Mouse (Mus musculus) v-Abl transformed pro-B cells (cell line): Measurements from ENCODE around the gene Nudt3.

Source experiments
- in situ Hi-C, 2 experiments: fragments of 400-800 bp; cut with MboI; formaldehyde crosslinking; loops; one replicate each; pipeline ENCODE4 v1.15.1; 2025; ENCODE audit not compliant: unreplicated experiment in 2 of 2

Nudt3 gene

DNA sequence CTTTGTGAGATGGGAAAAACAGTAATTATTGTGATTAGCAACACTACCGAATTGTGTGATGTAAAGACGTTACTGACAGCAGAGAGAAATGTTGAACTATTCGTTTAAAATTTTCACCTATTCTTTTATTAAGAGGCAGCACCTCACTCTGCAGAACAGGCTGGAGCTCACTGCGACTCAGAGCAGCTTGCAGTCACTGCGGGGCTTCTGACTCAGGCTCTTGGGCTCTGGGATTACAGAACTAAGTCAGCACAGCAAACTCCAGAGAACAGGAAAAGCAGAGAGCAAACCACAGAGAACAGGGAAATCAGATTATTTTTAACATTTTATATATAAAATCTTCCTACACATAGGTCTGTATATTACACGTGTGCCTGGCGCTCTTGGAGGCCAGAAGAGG, 13.7 kb downstream of the Nudt3 start:
- in situ Hi-C loops = no loop called here

DNA sequence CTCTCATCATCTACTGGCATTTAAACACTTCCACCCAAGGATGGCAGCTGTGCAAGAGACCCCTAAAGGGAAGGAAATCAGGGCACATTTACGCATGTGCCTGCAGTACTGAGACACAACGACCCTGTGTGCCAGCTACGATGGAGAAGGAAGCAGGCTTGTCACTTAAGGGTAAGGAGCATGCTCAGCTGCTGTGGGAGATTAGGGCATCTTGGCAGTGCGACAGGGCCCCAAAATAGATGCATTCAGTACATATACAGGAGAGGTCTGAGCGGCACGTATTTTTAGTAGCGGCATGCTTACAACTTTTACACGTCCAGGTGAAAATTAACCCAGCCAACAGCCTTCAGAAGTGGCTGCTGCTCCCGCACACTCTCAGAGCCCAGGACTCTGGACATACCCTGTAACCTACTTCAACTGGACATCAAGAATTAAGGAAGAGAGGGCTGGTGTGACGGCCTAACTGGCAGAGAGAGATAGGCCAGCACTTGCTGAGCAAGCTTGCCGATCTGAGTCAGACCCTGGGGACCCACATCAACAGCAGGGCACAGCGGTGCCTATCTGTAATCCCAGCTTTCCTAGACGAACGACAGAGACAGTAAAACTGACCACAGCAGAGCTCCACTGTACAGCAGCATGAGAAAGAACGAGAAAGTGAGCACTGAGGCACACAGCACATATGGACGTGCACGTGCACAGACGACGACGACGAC, 19.6 kb downstream of the Nudt3 start:
- in situ Hi-C loops = no loop called here

DNA sequence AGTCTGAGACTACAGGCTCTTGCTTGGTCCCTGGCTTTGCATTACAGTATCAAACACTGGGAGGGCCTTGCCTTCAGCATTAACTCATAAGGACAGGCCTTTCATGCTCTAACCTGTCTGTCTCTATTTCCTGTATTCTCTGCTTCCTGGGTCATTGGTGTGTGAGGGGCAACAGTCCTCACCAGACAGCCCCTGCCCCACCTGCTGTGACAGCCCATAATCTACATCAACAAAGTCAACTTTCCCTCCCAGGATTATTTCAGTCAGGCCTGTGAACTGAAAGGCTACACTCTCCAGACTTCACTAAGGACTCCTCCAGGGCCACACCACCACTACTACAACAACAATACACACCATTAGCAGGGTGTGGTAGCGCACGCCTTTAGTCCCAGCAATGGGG, 20.3 kb downstream of the Nudt3 start:
- in situ Hi-C loops = no loop called here

DNA sequence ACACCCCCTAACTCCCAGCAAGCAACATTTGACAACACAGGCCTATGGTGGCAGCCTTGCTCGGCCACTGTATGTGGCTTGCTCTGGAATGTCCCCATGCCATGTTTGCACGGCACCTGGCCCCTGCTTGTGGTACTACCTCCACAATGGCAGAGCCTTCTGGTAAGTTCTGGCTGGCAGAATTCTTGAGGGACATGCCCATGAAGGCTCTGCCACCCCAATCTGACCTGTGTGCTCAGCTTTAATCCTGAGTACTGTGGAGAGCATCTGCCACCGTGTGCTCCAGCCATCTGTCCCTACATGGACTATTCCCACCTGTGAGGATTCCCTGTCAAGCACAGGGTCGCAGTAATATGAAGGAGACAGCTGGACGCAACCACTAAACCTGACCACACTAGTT, 22.4 kb downstream of the Nudt3 start:
- in situ Hi-C loops = no loop called here

DNA sequence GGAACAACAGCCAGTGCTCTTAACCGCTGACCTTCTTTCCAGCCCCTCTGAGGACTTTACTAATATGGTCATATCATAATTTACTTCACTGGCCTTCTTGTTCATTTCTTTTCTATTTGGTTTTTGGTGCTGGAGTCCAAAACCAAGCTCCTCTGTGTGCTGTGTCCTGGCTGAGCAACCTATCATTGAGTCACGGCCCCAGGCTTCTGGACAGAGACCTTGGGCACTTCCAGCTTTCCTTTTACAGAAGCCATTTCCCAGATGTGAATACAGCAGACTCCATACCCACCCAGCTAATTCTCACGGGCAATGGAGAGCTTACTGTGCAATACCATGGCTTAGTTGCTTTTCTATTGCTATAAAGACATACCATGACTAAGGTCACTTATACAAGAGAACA, 23.0 kb downstream of the Nudt3 start:
- in situ Hi-C loops = no loop called here

DNA sequence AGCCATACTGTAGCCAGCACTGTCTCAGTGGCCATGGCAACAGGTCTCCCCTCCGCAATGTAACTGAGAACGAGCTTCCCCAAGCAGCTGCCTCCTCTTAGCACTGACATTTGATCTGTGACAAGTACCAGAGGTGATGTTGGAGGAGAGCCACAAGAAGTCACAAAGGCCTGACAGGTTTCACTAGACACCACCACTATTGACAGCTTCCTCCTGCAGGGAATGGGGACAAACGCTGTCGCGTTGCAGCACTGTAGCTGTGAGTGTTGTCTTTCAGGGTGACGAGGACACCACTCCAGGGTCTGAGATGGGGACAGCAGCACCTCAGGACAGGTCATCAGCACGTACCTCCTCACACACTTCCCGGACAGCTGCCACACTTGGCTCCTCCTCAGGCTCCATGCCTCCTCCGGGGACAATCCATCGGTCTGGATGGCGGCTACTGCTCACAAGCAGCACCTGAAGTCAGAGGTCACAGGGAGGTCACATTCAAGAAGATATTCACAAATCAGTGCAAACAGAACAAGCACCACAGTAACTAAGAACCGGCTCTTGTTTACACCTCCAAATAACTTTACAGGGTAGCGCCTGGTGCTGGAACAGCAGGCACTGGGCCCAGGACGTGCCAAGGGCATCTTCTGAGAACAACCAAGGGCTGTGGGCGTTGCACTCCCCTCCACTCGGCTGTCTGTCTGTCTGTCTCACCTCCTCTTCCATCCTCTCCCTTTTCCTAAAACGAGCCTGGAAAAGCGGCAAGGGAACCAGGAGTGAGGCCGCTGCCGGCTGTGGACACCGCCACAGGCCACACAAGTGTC, 26.7 kb downstream of the Nudt3 start:
- in situ Hi-C loops = no loop called here

DNA sequence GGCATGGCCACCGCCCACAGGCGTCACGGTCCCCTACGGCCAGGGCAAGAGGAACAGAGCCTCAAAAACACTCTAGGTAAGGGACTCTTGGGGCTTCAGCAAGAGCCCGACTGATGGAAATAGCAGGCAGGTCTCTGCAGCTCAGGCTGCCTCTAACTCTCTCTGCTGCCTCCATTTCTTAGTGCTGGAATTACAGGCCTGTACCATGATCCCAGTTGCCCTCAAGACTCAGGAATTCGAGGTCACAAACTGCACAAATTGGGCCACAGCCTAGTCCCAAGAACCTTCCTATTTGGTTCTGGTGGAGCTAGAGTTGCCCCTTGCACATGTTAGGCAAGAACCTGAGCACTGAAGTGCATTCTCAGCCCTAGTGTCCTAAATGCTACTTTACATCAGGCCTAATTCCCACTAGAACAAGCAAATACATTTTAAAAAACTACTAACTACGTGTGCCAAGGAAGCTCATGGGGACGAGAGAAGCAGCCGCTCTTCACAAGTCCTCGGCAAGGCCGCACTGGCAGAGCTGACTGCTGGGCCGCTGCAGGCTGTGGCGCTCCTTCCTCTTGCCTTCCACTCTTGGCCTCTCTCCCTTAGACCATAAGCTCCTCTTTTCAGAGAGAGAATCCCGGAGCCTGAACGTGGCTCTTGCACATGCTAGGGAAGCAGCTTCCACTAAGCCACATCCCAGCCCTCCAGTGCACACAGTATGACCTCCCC, 27.5 kb downstream of the Nudt3 start:
- in situ Hi-C loops = no loop called here

DNA sequence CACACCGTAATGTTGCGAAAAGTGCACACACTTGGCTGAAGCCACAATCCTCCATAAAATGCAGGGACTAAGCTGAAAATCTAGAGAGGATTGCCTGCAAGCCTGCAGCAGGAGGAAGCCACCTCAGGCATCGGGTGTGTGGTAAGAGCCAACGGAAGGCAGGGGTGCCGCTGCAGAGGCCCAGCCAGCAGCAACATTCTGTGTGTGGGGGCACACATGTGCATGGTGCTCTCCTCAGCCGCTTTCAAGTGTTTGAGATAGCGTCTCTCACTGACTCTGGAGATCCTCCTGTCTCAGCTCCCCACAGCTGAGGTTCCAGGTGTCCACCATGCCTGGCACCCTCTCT, 30.8 kb downstream of the Nudt3 start:
- in situ Hi-C loops = no loop called here

DNA sequence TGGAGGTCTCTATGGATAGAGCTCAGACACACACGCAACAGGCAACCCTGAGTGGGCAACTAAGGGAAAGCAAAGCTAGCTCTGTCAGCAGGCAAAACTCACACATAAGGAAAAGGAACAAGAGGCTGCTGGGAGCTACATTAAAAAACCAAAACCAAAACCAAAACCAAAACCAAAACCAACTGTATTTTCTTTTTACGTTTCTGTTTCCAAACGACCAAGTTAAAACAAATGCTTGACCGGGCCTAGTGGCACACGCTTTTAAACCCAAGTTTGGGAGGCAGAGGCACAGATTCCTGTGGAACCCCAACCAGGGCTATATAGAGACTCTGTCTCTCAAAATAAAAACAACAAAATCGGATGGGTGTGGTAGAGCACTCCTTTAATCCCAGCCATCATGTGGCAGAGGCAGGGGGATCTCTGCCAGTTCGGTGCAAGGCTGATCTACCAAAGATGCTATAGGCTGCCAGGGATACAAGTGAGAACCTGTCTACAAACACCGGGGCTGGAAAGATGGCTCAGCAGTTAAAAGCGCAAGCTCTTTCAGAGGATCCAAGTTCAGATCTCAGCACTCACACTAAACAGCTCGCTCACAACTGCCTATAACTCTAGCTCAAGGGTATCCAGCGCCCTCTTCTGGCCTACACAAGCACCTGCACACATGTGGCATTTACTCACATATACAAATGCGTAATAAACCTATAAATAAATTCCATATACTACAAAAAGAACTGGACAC, 31.3 kb downstream of the Nudt3 start:
- in situ Hi-C loops = no loop called here

DNA sequence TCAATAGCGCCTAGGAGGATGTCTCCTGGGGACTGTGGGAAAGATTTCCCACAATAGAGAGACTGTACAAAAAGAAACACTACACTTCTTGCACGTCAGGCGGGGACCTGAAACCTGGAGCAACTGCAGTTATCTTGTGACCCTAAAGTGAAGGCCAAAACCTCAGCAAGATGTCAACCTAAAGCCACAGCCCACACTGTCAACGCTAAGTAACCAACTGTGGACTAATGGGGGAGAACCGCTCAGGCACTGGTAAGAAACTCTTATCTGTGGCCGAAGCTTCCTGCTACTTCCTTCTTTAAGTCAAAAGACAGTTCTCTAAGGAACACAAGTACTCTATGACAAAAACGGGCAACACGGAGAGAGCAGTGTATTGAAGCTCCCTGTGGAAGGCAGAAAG, 35.1 kb downstream of the Nudt3 start:
- in situ Hi-C loops = no loop called here

DNA sequence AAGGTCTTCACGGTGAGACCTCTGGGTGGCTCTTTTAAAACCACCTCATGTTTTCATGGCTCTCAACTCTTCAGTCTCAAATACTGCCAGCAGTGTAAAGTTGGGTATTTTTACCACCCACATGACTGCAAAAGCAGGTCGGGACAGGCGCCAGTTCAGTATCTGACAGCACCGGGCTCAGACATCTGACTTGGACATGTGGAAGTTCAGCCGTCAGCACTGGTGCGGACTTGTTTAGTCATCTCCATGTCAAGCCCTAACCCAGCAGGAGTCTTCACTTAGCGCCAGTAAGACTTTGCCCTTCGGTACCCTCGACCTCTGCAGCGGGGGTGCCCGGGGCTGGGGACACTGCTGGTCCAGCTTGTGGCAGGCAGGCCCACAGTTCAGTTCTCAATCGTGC, 36.0 kb downstream of the Nudt3 start:
- in situ Hi-C loops = no loop called here

DNA sequence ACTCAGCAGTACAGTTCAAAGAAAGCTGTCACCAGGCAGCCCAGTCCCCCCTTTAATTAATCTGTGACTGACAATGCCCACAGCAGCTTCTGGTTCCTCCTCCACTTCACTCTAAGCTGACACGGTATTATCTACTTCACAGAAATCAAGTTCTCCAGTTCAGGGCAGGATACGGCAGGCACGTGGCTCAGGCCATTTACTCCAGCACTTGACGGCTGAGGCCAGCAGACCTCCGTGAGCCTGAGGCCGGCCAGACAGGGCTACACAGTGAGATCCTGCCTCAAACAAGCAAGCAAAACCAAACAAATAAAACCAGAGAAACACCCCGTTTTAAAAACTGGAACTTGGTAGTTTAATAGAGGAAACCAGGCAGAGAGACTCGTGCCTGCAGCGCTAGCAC, 36.6 kb downstream of the Nudt3 start:
- in situ Hi-C loops = no loop called here

DNA sequence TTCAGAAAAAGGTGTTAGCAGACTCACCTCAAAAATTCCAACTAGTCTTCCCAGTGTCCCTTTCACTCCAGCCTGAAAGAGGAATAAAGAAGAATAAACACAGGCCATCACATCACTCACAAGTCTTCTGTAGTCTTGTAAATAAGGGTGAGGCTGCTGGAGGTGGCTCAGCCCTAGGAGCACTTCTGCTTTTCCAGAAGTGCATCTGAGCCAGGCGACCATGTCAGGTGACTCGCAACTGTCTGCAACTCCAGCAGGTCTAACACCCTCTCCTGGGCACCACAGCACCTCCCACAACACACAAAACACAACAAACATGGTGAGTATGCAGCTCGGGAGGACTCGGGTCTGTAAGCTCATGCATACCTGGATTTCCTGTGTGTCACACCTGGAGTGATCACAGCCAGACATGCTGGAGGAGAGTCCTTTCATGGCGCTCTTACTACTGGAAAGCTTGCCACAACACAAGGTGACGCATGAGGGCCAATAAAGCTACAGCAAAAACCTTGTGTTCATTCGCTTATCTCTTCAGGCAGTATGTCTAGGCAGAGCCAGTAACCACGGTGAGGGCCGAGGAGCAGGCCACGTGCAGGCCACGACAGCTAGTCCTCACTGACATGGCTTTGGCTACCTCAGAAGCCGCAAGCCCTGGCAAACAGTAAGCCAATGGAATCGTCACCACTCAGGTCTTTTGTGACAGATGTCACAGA, 40.0 kb downstream of the Nudt3 start:
- in situ Hi-C loops = no loop called here

DNA sequence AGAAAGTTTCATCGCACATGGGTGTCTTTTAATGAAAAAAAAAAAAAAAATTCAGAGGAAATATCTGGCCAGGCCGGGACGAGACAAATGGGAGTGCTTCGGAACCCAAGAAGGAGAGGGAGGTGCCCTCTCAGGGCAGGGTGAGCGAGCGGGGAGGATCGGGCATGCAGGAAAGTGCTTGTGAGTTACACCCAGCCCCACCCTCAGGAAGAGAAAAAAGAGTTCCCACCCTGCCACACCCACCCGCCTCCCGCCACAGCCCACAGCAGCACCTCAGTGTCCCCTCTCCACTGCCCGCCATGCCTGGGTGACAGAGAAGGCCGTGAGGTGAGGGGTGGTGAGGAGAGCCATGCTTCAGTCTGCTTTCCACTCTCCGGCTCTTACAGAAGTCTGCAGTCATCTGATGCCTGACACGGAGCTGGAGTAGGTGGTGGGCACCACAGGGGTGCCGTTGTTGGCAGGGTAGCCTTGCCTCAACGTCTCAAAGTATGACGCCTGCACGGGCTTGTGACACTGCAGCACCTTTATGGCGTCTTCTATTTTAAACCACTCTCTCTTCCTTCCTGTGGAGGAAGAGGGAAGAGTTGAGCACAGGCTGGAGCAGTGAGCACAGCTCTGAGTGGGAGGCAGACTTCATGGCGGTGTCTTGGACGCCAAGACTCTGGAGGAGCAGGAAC, 42.8 kb downstream of the Nudt3 start:
- in situ Hi-C loops = no loop called here

DNA sequence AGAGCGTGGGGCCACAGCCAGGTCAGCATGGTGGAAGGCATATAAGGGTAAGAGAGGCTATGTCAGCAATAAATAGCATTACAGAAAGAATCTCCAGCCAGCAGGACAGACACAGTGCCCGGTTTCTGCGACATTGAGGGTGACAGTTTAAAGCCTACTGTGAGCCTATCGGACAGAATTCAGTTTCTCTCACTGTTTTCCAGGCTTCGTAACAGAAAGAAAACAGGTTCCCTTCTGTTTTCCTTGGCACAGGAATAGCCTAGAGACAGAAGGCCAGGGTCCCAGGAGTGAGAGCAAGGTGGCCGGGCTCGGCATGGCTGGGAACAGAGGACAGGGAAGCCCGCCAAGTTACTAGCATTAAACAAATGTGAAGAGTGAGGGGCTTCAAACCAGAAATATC, 43.5 kb downstream of the Nudt3 start:
- in situ Hi-C loops = no loop called here

DNA sequence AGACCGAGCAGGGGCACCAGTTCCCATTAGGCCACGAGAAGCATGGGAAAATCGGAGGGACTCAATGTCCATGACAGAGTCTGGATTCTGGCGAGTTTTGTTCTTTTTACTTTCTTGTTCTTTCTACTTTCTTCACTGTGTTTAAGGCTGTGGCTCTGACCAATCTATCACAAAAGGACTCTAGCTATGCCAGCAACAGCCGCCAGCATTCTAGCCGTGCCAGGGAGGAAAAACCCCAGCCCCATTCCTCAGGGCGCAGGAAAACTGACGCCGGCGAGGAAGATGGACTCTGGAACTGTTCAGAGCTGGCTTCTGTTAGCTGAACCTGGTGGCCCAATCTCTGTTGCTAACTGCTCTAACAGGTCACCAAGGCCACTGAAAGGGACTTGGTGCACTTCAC, 44.8 kb downstream of the Nudt3 start:
- in situ Hi-C loops = no loop called here

DNA sequence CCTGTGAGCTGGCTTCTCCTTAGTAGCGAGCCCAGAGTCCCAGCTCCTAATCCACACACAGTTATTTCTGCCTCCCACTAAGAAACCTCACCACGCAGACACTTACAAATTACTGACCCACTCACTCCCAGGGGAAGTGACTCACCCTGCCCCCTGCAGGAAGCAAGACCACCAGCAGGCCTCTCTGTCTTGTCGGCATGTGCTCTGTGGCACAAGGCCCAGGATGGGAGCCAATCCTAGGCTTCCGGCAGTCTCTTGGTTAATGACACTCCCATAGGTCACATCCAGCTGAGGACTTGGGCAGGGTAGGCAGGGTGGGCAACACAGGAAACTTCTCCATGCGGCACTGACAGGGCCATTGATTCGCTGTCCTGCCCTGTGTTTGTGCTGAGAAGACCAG, 45.8 kb downstream of the Nudt3 start:
- in situ Hi-C loops = no loop called here

DNA sequence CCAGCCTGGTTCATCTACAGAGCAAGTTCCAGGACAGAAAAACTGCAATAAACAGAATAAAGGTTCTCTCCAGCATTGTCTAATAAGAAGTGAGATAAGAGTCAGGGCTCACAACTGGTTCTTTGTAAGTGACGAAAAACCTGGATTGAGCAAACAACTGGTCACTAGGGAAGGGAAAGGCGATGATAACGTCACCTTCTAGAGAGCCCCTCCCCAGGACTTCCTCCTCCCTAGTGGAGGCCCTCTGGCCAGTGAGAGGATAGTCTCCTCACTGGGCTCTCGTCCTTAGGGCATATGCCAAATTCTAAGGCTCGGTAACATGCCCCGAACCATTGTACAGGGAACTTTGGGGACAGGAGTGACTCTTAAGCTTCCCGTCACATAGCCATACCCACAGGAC, 47.2 kb downstream of the Nudt3 start:
- in situ Hi-C loops = no loop called here

DNA sequence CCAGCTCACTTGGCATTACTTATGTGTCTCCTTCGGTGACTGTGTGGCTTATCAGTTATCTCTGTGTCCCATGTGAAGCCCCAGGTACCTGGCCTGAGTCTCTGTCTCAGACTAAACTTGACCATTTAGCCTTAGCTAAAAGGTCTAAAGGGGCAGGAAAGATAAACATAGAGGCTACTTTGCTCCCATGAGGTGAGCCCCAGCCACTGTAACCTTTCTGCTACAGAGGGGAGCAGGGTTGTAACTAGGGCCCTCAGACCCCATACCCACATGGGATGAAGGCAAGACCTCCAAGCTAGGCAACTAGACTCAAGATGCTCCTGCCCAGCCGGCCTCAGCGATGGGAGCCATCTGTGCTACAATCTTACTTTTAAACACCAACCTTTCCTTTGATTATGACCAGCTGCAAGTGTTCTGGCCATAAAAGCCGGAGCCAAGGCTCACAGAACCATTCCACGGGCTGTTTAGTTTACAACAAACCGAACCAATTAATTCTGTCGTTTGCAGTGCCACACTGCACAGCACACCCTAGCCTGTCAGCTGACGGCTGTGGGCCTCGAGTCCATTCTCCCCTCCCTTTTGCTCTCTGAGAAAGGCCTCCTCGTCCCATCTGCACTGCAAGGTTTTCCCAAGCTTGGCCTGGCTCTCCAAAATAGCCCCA, 48.0 kb downstream of the Nudt3 start:
- in situ Hi-C loops = no loop called here
